Mouse (Mus musculus) spleen, postnatal 4 days (tissue): ENCODE measurements around the gene 1810043G02Rik.
"Not testable (repeated sequence)": the region's sequence is repeated elsewhere in the genome, so short reads cannot be mapped to it uniquely, and the experiment has no call there.

Experiments
- DNase-seq, 2 experiments: peaks; one replicate each; pipeline ENCODE4 v3.0.0; 2022; ENCODE audit warnings: low spot score in 2 of 2

Gene 1810043G02Rik

GRCm38 (mm10) chr10:77978351-77979350, at the start of gene 1810043G02Rik:
Gene 1810043G02Rik (plus strand): TSS chr10:77978524.
- peak; percentile 100 for DNase-seq

GRCm38 (mm10) chr10:77939685-77940084, 38.6 kb upstream of the 1810043G02Rik start:
- DNase-seq, result no peak

- not testable (repeated sequence) for DNase-seq
Measured at GRCm38 (mm10) chr10:77950468-77950867, 27.9 kb upstream of the 1810043G02Rik start.

- DNase-seq, result no peak
Measured at GRCm38 (mm10) chr10:77962725-77963124, 15.6 kb upstream of the 1810043G02Rik start.

GRCm38 (mm10) chr10:77963971-77964370, 14.4 kb upstream of the 1810043G02Rik start:
- DNase-seq, result no peak

- peak; percentile 31 to 73 for DNase-seq
Measured at GRCm38 (mm10) chr10:77969274-77969972, 8.9 kb upstream of the 1810043G02Rik start.

GRCm38 (mm10) chr10:77969973-77970325, 8.4 kb upstream of the 1810043G02Rik start:
- peak in 1 of 2 experiments; percentile 60 for DNase-seq

- peak; percentile 44 to 68 for DNase-seq
Measured at GRCm38 (mm10) chr10:77970481-77970880, 7.8 kb upstream of the 1810043G02Rik start, which contains the start of gene Trpm2. Gene Trpm2 (minus strand): TSS chr10:77970563.

GRCm38 (mm10) chr10:77971191-77971590, 7.1 kb upstream of the 1810043G02Rik start:
- peak; percentile 39 to 70 for DNase-seq

GRCm38 (mm10) chr10:77971709-77972553, 6.4 kb upstream of the 1810043G02Rik start:
- peak; percentile 45 to 77 for DNase-seq

GRCm38 (mm10) chr10:77974323-77974722, 4.0 kb upstream of the 1810043G02Rik start:
- no peak for DNase-seq

GRCm38 (mm10) chr10:77974811-77975210, 3.5 kb upstream of the 1810043G02Rik start:
- no peak for DNase-seq

- DNase-seq, result no peak
Measured at GRCm38 (mm10) chr10:77975653-77976052, 2.7 kb upstream of the 1810043G02Rik start.

- no peak for DNase-seq
Measured at GRCm38 (mm10) chr10:77976458-77977150, 1.7 kb upstream of the 1810043G02Rik start.

- DNase-seq, result peak; percentile 70 to 90
Measured at GRCm38 (mm10) chr10:77984660-77985059, 6.3 kb downstream of the 1810043G02Rik start.

GRCm38 (mm10) chr10:77985775-77986174, 7.5 kb downstream of the 1810043G02Rik start:
- DNase-seq, result no peak

- DNase-seq, result no peak
Measured at GRCm38 (mm10) chr10:77995639-77996038, 17.3 kb downstream of the 1810043G02Rik start.

GRCm38 (mm10) chr10:78000200-78000599, 21.9 kb downstream of the 1810043G02Rik start:
- no peak for DNase-seq

- DNase-seq, result no peak
Measured at GRCm38 (mm10) chr10:78001796-78002195, 23.5 kb downstream of the 1810043G02Rik start.

GRCm38 (mm10) chr10:78002316-78002715, 24.0 kb downstream of the 1810043G02Rik start:
- no peak for DNase-seq
